Mouse (Mus musculus): ENCODE measurements around the gene Rrp1.

DNA sequence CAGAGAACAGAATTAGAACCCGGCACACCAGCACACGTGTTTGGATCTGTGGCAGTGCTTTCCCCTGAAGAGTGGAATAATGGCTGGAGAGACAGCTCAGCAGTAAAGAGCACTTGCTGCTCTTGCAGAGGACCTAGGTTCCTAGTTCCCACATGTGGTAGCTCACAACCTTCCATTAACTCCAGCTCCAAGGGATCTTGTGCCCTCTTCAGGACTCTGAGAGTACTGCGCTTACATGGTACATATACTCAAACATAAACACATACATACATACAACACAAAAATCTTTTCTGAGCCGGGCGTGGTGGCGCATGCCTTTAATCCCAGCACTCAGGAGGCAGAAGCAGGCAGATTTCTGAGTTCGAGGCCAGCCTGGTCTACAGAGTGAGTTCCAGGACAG, 34.3 kb downstream of the Rrp1 start:
- peak; percentile 22 for TF ChIP-seq RAD21 (IDR thresholded peaks at IDR 0.05; ENCODE audit: low read depth, low read length)
- TF ChIP-seq CHD2 (IDR thresholded peaks at IDR 0.05; ENCODE audit: low read length): no peak
- no peak for TF ChIP-seq POLR2A (IDR thresholded peaks at IDR 0.05; ENCODE audit: control insufficient read depth in 1 of 2, insufficient read depth in 1 of 2, low read depth in 1 of 2, low read length in 2 of 2, poor library complexity in 1 of 2)
- peak in 2 of 3 experiments; percentile 29 to 34; a peak in 3 of 6 replicates for TF ChIP-seq CTCF (IDR thresholded peaks at IDR 0.05 in 2 of 3, conservative IDR thresholded peaks at IDR 0.05 in 1 of 3; ENCODE audit: control insufficient read depth in 1 of 3, insufficient read depth in 1 of 3, low read depth in 2 of 3, low read length in 3 of 3, poor library complexity in 1 of 3, severe bottlenecking in 1 of 3)
- TF ChIP-seq MAZ (IDR thresholded peaks at IDR 0.05; ENCODE audit: low read depth, low read length): no peak
- TF ChIP-seq EP300 (IDR thresholded peaks at IDR 0.05; ENCODE audit: low read depth in 1 of 2, low read length in 2 of 2): no peak
- TF ChIP-seq MEF2A (IDR thresholded peaks at IDR 0.05; ENCODE audit: extremely low read depth, insufficient replicate concordance, low read depth, low read length, poor library complexity, severe bottlenecking): no peak
- TF ChIP-seq POLR2AphosphoS2 (IDR thresholded peaks at IDR 0.05; ENCODE audit: low read length): no peak
- no peak for TF ChIP-seq NRF1 (IDR thresholded peaks at IDR 0.05; ENCODE audit: insufficient read depth, low read depth, low read length, poor library complexity, severe bottlenecking)
- no peak for TF ChIP-seq TBP (IDR thresholded peaks at IDR 0.05; ENCODE audit: low read depth, low read length)
